Mouse (Mus musculus) B cell, adult 2 months (primary cell): ENCODE results near the gene Ptbp1.

Experiments
- DNase-seq, 2 experiments: peaks; one replicate each; pipeline ENCODE4 v3.0.0; 2022

The Ptbp1 gene

DNA sequence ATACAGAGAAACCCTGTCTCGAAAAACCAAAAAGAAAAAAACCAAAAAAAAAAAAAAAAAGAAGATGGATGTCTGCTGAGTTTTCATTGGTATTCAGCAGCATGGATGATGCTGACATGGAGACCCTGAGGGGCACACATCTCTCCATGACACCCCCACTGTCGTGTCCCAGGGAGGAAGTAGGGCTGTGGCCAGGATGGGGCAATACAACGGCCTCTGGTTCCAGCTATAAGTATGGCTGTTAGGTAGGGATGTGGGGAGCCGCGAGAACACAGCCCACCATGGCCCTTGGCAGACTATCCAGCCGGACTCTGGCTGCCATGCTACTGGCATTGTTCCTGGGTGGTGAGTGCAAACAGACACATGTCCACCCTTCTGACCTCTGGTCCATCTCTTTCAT is 31.8 kb downstream of the Ptbp1 start, which contains the start of gene Elane:
Gene Elane, plus strand, starts transcription at position 194 of the 400 bp plus-strand sequence.
- DNase-seq = no peak

DNA sequence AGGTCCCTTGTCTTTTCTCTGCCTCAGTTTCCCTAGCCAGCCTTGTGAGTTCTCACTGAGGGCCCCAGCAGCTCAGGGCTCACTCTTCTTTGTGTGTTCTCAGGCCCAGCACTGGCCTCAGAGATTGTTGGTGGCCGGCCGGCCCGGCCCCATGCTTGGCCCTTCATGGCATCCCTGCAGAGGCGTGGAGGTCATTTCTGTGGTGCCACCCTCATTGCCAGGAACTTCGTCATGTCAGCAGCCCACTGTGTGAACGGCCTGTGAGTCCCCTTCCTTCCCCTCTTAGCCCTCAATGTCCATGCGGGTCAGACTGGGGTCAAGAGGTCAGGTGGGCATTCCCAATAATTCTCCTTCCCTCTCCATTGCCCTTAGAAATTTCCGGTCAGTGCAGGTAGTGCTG is 32.4 kb downstream of the Ptbp1 start:
- DNase-seq = no peak

DNA sequence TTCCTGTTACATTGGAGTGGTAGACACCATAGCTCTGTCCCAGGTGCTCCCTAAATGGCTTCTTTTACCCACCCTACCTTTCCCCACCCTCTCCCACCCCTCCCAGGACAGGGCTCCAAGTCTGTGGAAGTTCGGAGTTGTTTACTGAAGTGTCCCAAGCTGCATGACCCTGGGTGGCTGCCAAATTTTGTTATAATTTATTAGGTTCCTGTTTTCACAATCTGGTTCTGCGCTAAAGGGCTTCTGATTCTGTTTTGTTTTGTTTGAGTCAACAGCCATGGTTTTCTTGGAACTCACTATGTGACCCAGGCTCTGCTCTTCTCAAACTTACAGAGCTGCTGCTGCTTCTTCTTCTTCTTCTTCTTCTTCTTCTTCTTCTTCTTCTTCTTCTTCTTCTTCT is 35.2 kb downstream of the Ptbp1 start:
- DNase-seq = no peak

DNA sequence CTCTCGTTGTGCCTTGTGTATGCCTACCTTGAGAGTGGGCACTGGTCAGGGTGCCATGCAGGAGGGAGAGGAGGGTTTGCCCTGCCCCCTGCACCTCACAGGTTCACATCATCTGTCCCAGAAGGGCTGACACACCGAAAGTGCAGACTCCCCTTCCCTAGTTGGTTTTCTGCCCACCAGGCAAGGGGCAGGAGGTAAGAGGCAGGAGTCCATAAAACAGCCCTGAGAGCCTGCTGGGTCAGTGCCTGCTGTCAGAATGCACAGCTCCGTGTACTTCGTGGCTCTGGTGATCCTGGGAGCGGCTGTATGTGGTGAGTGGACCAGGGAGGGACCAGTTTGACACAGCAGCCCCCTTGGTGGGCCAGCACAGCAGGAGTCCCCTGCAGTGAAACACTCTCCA is 36.4 kb downstream of the Ptbp1 start, which contains the start of gene Cfd:
Gene Cfd, plus strand, starts transcription at position 184 of the 400 bp plus-strand sequence.
- no peak for DNase-seq

DNA sequence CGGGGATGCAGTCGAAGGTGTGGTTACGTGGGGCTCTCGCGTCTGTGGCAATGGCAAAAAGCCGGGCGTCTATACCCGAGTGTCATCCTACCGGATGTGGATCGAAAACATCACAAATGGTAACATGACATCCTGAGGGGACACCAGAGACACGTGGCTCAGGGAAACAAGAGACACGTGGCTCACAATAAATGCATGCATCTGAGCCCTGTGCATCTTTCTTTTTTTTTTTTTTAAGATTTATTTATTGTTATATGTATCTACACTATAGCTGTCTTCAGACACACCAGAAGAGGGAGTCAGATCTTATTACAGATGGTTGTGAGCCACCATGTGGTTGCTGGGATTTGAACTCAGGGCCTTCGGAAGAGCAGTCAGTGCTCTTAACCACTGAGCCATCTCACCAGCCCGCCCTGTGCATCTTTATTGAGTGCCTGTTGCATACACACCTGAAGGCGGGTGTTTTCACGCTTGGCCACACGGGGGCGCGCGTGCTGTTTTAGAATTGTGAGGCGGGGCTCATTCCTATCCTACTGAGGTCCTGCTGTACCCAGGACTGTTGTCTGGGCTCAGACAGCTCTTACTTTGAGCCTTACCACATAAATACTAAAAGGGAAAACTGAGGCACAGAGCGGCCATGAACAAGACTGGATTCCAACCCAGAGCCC is 38.4 kb downstream of the Ptbp1 start:
- peak; percentile 89 for DNase-seq

DNA sequence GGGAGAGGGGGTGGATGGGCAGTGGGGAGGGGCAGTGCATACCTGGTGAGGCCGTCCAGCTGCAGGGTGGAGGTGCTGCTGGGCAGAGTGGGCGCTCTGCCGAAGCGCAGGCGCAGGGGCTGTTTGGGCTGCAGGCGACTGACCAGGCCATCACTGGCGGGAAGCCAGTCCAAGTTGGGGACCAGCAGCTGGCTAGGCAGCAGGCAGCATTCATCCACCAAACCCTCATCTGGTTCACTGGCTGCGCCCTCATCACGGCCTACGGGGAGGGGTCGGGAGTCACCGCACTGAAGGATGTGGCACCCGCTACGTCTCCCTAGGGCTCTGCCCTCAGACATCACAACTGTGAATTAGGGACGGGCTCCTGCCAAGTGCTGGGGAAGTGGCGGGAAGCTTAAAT is 42.1 kb downstream of the Ptbp1 start:
- no peak for DNase-seq

DNA sequence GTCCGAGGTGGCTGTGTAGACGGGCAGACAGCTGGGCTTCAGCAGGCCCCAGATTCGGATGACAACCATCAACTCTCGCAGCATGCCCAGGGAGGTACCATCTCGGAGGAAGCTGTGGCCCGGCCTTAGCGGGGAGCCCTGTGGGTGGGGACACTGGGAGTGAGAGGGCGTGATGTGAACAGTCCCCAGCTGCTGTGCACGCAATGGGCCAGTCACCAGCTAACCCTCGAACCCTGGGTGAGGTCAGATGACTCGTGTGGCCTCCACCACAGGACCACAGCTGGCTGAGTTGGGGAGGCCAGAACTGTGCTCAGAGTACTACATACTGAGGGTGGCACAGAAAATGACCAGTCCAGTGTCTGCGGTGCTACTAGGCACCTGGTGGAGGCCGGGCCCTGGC is 42.6 kb downstream of the Ptbp1 start:
- no peak for DNase-seq

DNA sequence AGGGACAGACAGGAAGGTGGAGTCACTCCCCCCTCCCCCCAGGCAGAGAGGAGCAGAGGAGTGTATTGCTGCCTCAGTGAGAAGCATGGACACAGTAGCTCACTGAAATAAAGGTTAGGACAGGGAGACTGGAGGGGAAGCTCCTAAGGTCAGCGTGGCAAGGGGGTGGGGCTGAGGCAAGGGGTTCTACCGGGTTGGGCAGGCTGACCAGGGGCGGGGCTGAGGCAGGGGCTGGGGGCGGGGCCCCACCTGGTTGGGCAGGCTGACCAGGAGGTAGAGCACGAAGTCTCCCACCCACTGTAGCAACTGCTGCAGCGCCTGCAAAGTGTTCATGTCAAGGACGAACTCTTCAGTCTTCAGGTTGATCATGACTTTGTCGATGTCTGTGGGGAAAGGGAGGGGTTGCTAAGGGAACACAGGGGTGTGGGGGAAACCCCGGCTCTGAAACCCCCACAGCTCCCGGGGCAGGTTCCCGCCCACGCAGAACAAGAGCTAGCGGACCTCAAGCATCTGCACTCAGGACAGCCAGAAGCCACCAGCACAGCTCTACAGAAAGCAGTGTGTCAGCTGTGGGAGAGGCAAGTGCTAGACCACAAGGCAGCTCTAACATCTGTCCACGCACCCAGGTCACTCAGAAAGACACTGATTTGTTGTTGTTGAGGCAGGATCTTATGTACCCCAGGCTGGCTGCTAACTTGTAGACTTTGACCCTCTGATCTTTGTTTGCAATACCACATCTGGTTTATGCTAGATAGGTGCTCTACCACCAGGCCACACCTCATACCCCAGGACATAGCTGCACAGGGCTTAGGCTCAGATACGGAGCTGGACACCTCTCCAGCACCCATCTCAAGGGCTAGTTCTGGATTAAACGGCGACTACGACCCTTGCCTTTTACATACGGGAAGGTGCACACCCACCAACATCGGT is 43.4 kb downstream of the Ptbp1 start:
- DNase-seq = peak; percentile 28 to 46

DNA sequence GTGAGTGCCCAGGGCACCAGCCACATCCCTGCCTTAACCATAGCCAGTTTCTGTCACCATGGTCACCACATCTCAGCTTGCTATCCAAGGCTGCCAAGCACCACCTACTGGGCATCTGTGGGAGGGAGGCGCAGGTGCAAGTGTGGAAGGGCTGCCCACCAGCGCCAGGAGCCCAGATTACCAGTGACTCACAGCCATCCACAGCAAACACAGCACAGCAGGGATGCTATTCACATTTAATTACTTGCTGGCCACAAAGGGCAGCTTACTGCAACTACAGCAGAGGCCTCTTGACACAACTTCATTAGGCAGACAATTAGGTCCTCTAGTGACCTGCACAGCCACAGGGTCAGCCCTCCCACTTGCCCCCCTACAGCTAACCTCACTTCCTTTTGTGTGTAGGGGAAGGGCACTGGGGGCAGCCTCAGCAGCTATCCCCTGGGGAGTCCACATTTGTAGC is 46.8 kb downstream of the Ptbp1 start:
- no peak for DNase-seq

DNA sequence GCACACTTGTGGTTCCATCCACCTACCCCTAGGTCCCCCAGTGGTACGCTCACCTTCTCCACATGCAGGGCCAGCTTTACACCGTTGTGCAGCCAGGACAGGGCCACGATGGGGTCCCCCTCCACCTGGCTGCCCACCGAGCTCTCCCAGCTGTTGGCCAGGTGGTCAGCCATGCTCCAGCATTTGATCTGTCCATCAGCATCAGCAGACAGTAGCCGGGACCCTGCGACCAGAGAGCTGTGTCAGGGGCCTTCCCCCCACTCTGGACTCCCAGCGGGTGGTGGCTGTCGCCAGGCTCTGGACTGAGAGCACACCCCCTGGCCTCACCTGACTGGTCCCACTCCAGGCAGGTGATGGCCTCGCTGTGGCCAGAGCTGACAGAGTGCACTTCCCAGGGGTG is 52.5 kb downstream of the Ptbp1 start:
- DNase-seq = no peak

DNA sequence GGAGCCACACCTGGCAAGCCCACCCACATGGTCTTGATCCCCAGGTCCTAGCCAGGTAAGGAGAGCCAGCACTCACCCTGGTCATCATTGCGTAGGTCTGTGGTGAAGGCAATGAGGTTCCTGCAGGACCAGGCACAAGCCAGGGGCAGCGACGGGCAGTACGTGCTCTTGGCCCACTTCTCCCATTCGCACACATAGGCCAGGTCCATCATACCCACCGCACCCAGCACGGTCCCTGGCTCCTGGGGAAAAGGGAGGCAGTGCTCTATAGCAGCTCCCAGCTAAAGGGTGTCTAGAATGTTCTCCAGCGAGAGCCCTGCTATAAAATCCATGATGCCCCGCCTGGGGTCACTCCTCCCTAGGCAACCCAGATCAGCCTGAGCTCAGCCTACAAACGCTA is 53.2 kb downstream of the Ptbp1 start:
- no peak for DNase-seq

DNA sequence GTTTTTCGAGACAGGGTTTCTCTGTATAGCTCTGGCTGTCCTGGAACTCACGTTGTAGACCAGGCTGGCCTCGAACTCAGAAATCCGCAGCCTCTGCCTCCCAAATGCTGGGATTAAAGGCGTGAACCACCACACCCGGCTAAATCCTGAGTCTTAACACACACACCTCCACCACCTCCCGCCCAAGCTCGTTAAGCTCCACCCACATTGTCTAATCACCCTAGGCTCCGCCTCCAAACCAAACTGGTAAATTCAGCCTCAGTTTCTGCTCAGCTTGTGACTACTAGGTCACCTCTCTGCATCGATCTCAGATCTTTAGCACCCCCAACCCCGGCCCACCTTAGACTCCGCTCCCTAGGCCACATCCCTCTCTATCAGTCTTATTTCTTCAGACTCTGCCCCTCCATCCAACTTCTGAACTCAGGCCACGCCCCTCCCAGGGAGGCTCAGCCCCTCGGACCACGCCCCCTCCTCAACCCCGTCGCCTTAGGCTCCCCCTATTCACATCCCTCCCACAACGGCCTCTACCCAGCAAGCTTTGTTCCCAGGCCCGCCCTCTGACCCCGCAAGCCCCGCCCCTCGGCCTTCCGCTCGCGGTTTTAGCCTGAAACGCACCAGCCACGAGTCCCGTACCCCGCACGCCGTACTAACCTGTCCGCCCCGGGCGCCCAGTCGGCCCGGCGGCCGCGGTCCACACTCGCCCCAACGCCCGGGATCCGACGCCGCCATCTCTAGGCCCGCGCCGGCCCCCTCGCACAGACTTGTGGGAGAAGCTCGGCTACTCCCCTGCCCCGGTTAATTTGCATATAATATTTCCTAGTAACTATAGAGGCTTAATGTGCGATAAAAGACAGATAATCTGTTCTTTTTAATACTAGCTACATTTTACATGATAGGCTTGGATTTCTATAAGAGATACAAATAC is 54.2 kb downstream of the Ptbp1 start, which contains the start of gene Med16:
Gene Med16, minus strand, starts transcription at position 757 of the 925 bp plus-strand sequence.
- peak; percentile 98 to 99 for DNase-seq

DNA sequence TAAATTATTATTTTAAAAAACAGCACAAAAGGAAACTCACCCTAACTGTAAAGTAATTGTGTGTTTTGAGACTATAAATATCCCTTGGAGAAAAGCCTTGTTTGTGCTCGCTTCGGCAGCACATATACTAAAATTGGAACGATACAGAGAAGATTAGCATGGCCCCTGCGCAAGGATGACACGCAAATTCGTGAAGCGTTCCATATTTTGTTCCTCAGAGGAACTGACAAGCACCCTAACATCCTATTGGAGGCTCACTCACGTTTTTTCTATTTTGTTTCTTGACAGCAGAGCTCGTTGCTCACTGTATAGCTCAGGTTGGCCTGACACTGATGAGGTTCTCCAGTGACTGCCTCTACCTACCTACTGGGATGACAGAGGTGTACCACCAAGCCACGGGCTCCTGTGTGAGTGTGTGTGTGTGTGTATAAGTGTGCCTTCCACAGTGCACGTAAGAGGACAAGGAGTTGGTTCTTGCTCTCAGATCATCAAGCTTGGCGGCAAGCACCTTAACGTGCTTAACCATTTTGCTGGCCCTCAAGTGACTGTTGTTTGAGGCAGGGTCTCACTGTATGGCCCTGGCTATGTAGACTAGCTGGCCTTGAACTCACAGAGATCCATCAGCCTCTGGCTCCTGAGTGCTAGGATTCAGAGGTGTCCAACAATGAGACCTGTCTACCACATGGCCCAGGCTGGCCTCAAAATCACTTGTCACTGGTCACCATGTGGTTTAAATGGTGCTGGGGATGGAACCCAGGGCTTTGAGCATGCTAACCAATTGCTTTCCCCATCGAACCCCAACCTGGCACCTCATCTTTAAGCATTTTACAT is 55.1 kb downstream of the Ptbp1 start:
- DNase-seq = peak; percentile 49 to 58

DNA sequence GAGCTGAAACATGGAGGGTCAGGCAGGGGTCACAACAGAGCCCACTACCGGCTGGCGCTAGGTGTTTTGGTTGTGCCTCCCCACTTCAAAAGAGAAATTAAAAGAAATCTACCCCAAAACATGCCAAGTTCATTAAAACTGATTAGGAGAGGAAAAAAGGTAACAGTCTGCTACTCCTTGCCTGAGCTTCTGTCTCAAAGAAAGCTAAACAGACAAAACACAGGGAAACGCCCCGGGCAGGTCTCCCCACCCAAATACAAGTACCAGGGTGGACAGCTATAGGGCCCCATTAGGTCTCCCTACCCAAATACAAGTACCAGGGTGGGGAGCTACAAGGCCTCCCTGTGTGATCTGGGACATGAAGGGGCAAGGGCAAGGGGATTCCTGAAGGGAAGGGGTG is 56.3 kb downstream of the Ptbp1 start, which contains the start of gene Gm26602:
Gene Gm26602, plus strand, starts transcription at position 301 of the 400 bp plus-strand sequence.
- no peak for DNase-seq

DNA sequence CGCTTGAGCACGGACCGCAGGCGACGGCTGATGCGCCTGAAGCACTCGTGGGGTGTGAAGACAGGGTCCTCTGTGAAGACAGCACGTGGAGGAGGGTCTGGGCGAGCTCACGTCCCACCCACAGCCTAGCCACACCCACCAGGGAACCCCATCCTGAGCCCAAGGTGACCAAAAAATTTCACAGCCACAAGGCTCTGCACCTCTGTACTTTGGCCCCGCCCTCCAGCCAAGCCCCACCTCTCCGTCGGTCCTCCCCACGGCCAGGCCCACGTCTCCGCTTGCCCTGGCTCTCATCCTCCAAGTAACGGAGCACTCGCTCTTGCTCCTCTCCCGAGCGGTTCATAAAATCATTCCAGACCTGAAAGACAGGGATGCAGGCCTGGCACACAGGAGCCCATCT is 58.2 kb downstream of the Ptbp1 start:
- DNase-seq = no peak
